8 mouse cellular contexts compared by ENCODE assay signal in the genomic region with DNA sequence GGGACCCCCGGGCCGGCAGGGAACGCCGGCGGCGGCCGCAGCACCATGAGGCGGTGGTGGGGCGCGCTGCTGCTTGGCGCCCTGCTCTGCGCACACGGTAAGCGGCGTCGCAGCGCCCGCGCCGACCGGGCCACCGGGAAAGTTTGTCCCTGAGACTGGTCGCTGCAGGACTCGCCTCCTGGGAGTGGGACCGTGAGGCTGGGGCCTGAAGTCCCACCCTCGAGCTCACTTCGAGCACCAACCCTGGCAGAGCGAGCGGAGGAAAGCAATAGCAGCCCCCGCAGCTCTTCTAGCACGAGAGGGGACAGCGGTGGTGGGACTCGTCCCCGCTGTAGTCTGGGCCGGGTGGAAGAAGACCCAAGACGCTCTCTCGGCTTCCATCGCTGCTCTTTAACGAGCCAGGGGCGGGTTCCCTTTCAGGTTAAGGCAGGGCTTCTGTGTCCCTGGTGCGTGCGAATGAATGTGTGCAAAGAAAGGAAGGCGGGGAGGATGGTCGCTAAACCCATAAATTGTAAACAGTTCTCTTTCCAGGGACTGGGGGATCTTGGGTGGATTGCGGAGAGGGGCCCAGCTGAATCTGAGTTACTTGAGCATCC. TPM values are rescaled to one million over a fixed set of nuclear protein-coding genes. Genes with fewer than 3 reads are reported as not detected.
DNase-seq lines count a peak whose midpoint lies in the region; ATAC-seq and TF ChIP-seq lines count a peak whose summit lies in the region.

No protein-coding gene starts in this region.

- no peaks in the 10 kb centered on the region for H3K79me2 ChIP-seq in C2C12 (ENCODE audit: control insufficient read depth, insufficient read depth)

- ATAC-seq in hindbrain, embryonic 12.5 days (ENCODE audit: low FRiP score), result peak; percentile 70
- peak; percentile 51 for ATAC-seq in liver, postnatal 0 days
- peak; percentile 31; the same call in 1 of the 2 replicates for ATAC-seq in stomach, embryonic 14.5 days (ENCODE audit: insufficient number of reproducible peaks, insufficient read depth, low FRiP score, low read depth)

- H3K27me3 ChIP-seq in C2C12 (ENCODE audit: control insufficient read depth, insufficient read depth, insufficient read length), result no peaks in the 10 kb centered on the region
- H3K27me3 ChIP-seq in hindbrain, embryonic 12.5 days, result no peaks in the 10 kb centered on the region
- peaks cover 30% of the 10 kb centered on the region for H3K27me3 ChIP-seq in liver, postnatal 0 days (ENCODE audit: insufficient read depth, low read length)
- H3K27me3 ChIP-seq in stomach, embryonic 14.5 days (ENCODE audit: control insufficient read depth, insufficient read depth, low read length), result no peaks in the 10 kb centered on the region

- no peak for TF ChIP-seq EP300 in liver, postnatal 0 days (IDR thresholded peaks at IDR 0.05; ENCODE audit: low read depth)

- peak overlapping the region; percentile 86 for H3K27ac ChIP-seq in hindbrain, embryonic 12.5 days
- H3K27ac ChIP-seq in liver, postnatal 0 days (ENCODE audit: low read depth), result peak overlapping the region; percentile 82
- H3K27ac ChIP-seq in stomach, embryonic 14.5 days (ENCODE audit: low read length), result peak overlapping the region; percentile 92

- whole genome bisulfite sequencing in hindbrain, embryonic 12.5 days, result under 1% methylated on average over 45 of the region's 45 CpGs
- WGBS in liver, postnatal 0 days (ENCODE audit: insufficient replicate concordance), result 1% methylated on average over 44 of the region's 45 CpGs
- WGBS in stomach, embryonic 14.5 days, result under 1% methylated on average over 45 of the region's 45 CpGs

- peak; percentile 32 for DNase-seq in gastrocnemius, adult 18-20 months (ENCODE audit: low spot score)
- DNase-seq in gastrocnemius, postnatal 10 days, result no peak
- DNase-seq in embryo, embryonic 10.5 days (ENCODE audit: low spot score), result peak; percentile 78
- DNase-seq in liver, postnatal 0 days, result peak; percentile 31
- DNase-seq in left cerebral cortex, postnatal 14 days (ENCODE audit: low spot score in 2 of 2), result no peak

- H3K4me2 ChIP-seq in hindbrain, embryonic 12.5 days (replicated peaks), result peak overlapping the region; percentile 96
- H3K4me2 ChIP-seq in liver, postnatal 0 days (ENCODE audit: low read depth, low read length), result peak overlapping the region; percentile 90
- H3K4me2 ChIP-seq in stomach, embryonic 14.5 days (replicated peaks; ENCODE audit: low read depth, low read length), result peak overlapping the region; percentile 89

- H3K4me1 ChIP-seq in hindbrain, embryonic 12.5 days, result peaks cover 35% of the 10 kb centered on the region
- peaks cover 21% of the 10 kb centered on the region for H3K4me1 ChIP-seq in liver, postnatal 0 days (ENCODE audit: insufficient read depth)
- peaks cover 20% of the 10 kb centered on the region for H3K4me1 ChIP-seq in stomach, embryonic 14.5 days (ENCODE audit: control insufficient read depth, insufficient read depth, low read length)

- no peaks in the 10 kb centered on the region for H3K9me3 ChIP-seq in hindbrain, embryonic 12.5 days (replicated peaks)
- no peaks in the 10 kb centered on the region for H3K9me3 ChIP-seq in liver, postnatal 0 days (ENCODE audit: low read length)
- H3K9me3 ChIP-seq in stomach, embryonic 14.5 days (ENCODE audit: control insufficient read depth, low read depth, low read length), result no peaks in the 10 kb centered on the region

- H3K36me3 ChIP-seq in C2C12 (ENCODE audit: control insufficient read depth, insufficient read depth), result no peaks in the 10 kb centered on the region
- H3K36me3 ChIP-seq in hindbrain, embryonic 12.5 days, result no peaks in the 10 kb centered on the region
- no peaks in the 10 kb centered on the region for H3K36me3 ChIP-seq in liver, postnatal 0 days (replicated peaks; ENCODE audit: insufficient read depth, low read length)
- H3K36me3 ChIP-seq in stomach, embryonic 14.5 days (ENCODE audit: control insufficient read depth, insufficient read depth, low read length), result no peaks in the 10 kb centered on the region

- peak overlapping the region; percentile 40 for H3K4me3 ChIP-seq in C2C12 (ENCODE audit: insufficient read depth, poor library complexity, severe bottlenecking)
- peak overlapping the region; percentile 74 for H3K4me3 ChIP-seq in hindbrain, embryonic 12.5 days
- peak overlapping the region; percentile 66 for H3K4me3 ChIP-seq in liver, postnatal 0 days (ENCODE audit: low read depth, low read length)
- H3K4me3 ChIP-seq in stomach, embryonic 14.5 days (ENCODE audit: low read depth, low read length), result peak overlapping the region; percentile 88

- intact Hi-C loops in left cerebral cortex, postnatal 14 days (cut with DNase I), result loop anchor here (5.0 kb wide), 1 partner anchor 170 kb away; no protein-coding TSS in a partner anchor

- H3K9ac ChIP-seq in hindbrain, embryonic 12.5 days, result peak overlapping the region; percentile 83
- peak overlapping the region; percentile 77 for H3K9ac ChIP-seq in liver, postnatal 0 days (replicated peaks)
- peak overlapping the region; percentile 81 for H3K9ac ChIP-seq in stomach, embryonic 14.5 days (replicated peaks; ENCODE audit: low read depth, low read length)

- no peak for TF ChIP-seq CTCF in C2C12 (IDR thresholded peaks at IDR 0.05; ENCODE audit: control insufficient read depth, insufficient read depth, insufficient read length)
- no peak for TF ChIP-seq CTCF in liver, postnatal 0 days (IDR thresholded peaks at IDR 0.05; ENCODE audit: low read depth)

- H3ac ChIP-seq in C2C12 (ENCODE audit: control insufficient read depth, insufficient read length, low read depth), result peak overlapping the region; percentile 97

- H3K79me3 ChIP-seq in C2C12 (ENCODE audit: low read depth), result no peaks in the 10 kb centered on the region

TF ChIP-seq in C2C12, 6 proteins besides CTCF, POLR2A, EP300 and RAD21:
- no peak for TF ChIP-seq MYOD1 (IDR thresholded peaks at IDR 0.05; ENCODE audit: control insufficient read depth, insufficient read length, low read depth)
- TF ChIP-seq USF1 (IDR thresholded peaks at IDR 0.05; ENCODE audit: low read depth), result no peak
- no peak for TF ChIP-seq MAX (IDR thresholded peaks at IDR 0.05)
- TF ChIP-seq FOSL1 (IDR thresholded peaks at IDR 0.05; ENCODE audit: insufficient read depth, low read length, poor library complexity, severe bottlenecking), result no peak
- no peak for TF ChIP-seq CEBPB (IDR thresholded peaks at IDR 0.05; ENCODE audit: low read depth)

RNA-seq across cellular contexts. Expression of a gene that starts 0.4 kb away (rescaled TPM):
- total RNA-seq in gastrocnemius, adult 18-20 months (2021), result 1 to 10 TPM; 8.8 to 9.6 TPM
- 10 to 100 TPM; 20.9 to 25.7 TPM for total RNA-seq in gastrocnemius, postnatal 10 days (2021)
- 5.6 TPM for polyA plus RNA-seq in C2C12 (2012; fragmentation: generic; extraction: Trizol)
- polyA plus RNA-seq in hindbrain, embryonic 12.5 days (2016; fragmentation: Nextera tagmentation; extraction: Ambion mirVana), result 5.8 and 6.4 TPM in 2 replicates
- 1.4 and 1.5 TPM in 2 replicates for polyA plus RNA-seq in liver, postnatal 0 days (2015; fragmentation: Nextera tagmentation; extraction: Ambion mirVana)
- 5.2 and 5.9 TPM in 2 replicates for polyA plus RNA-seq in stomach, embryonic 14.5 days (2014; fragmentation: Nextera tagmentation; extraction: Ambion mirVana)
- total RNA-seq in left cerebral cortex, postnatal 14 days (2021), result 10 to 100 TPM; 27.2 to 28.2 TPM

RNA-seq across cellular contexts. Expression of a gene that starts 13.2 kb away (rescaled TPM):
- 10 to 100 TPM; 14.4 to 21.7 TPM for total RNA-seq in gastrocnemius, adult 18-20 months (2021)
- total RNA-seq in gastrocnemius, postnatal 10 days (2021), result 10 to 100 TPM; 12.0 to 12.2 TPM
- 27.5 TPM for polyA plus RNA-seq in C2C12 (2012; fragmentation: generic; extraction: Trizol)
- polyA plus RNA-seq in hindbrain, embryonic 12.5 days (2016; fragmentation: Nextera tagmentation; extraction: Ambion mirVana), result 104 and 105 TPM in 2 replicates
- polyA plus RNA-seq in liver, postnatal 0 days (2015; fragmentation: Nextera tagmentation; extraction: Ambion mirVana), result 4.1 and 5.5 TPM in 2 replicates
- 60.0 and 67.1 TPM in 2 replicates for polyA plus RNA-seq in stomach, embryonic 14.5 days (2014; fragmentation: Nextera tagmentation; extraction: Ambion mirVana)
- total RNA-seq in left cerebral cortex, postnatal 14 days (2021), result 10 to 100 TPM; 84.7 to 89.4 TPM

Comparison
In these comparisons a context has a peak if more than half of its experiments do, and no peak if none do; other contexts are left out.
1. DNase-seq: peak in gastrocnemius, adult 18-20 months (single experiment), embryo, embryonic 10.5 days (single experiment) and liver, postnatal 0 days (single experiment); none in gastrocnemius, postnatal 10 days (single experiment) and left cerebral cortex, postnatal 14 days (0 of 2).
2. Peak in every context shown above with its lines, with median percentiles within 50 percentile points of each other: H3K4me3 ChIP-seq, ATAC-seq, H3K27ac ChIP-seq, H3K4me2 ChIP-seq and H3K9ac ChIP-seq.